Mouse (Mus musculus): ENCODE results near the gene Rilp. TPM values are rescaled to one million over a fixed set of nuclear protein-coding genes. Genes with fewer than 3 reads are reported as not detected.
A peak's percentile ranks its signal among the peaks of the same experiment; 100 is the strongest.

The Rilp gene
- total RNA-seq, 2 experiments from 2014 or later = 1.8 to 1.9 TPM

- intact Hi-C loops (cut with DNase I) = loop anchor here (5.0 kb wide), 1 partner anchor 40 kb away; no protein-coding TSS in a partner anchor
- peak; percentile 32 for DNase-seq
Observed at GRCm38 (mm10) chr11:75532340-75533277, 22.7 kb downstream of the Rilp start.

GRCm38 (mm10) chr11:75533314-75534015 lies 23.6 kb downstream of the Rilp start:
- intact Hi-C loops (cut with DNase I) = loop anchor here (5.0 kb wide), 1 partner anchor 39 kb away; no protein-coding TSS in a partner anchor
- DNase-seq = no peak

- no peak for DNase-seq
- intact Hi-C loops (cut with DNase I) = loop anchor here (5.0 kb wide), 1 partner anchor 38 kb away; no protein-coding TSS in a partner anchor
Observed at GRCm38 (mm10) chr11:75534286-75535033, 24.6 kb downstream of the Rilp start.

- no peak for DNase-seq
- intact Hi-C loops (cut with DNase I) = no loop called here
Observed at GRCm38 (mm10) chr11:75535106-75535795, 25.4 kb downstream of the Rilp start.

GRCm38 (mm10) chr11:75536255-75537024 lies 26.5 kb downstream of the Rilp start:
- intact Hi-C loops (cut with DNase I) = no loop called here
- no peak for DNase-seq

GRCm38 (mm10) chr11:75537025-75537414 lies 27.1 kb downstream of the Rilp start:
- DNase-seq = no peak
- intact Hi-C loops (cut with DNase I) = no loop called here

- intact Hi-C loops (cut with DNase I) = no loop called here
- DNase-seq = no peak
Observed at GRCm38 (mm10) chr11:75537491-75538183, 27.7 kb downstream of the Rilp start.

GRCm38 (mm10) chr11:75538184-75538969 lies 28.5 kb downstream of the Rilp start:
- intact Hi-C loops (cut with DNase I) = no loop called here
- no peak for DNase-seq

- intact Hi-C loops (cut with DNase I) = no loop called here
- DNase-seq = no peak
Observed at GRCm38 (mm10) chr11:75538970-75539299, 29.0 kb downstream of the Rilp start.

- DNase-seq = no peak
- intact Hi-C loops (cut with DNase I) = no loop called here
Observed at GRCm38 (mm10) chr11:75540209-75540608, 30.3 kb downstream of the Rilp start.

- intact Hi-C loops (cut with DNase I) = no loop called here
- DNase-seq = no peak
Observed at GRCm38 (mm10) chr11:75540710-75541581, 31.1 kb downstream of the Rilp start.

- intact Hi-C loops (cut with DNase I) = no loop called here
- no peak for DNase-seq
Observed at GRCm38 (mm10) chr11:75544713-75545112, 34.8 kb downstream of the Rilp start.

GRCm38 (mm10) chr11:75546057-75546456 lies 36.2 kb downstream of the Rilp start:
- no peak for DNase-seq
- intact Hi-C loops (cut with DNase I) = no loop called here

- no peak for DNase-seq
- intact Hi-C loops (cut with DNase I) = no loop called here
Observed at GRCm38 (mm10) chr11:75549658-75550111, 39.8 kb downstream of the Rilp start.

- intact Hi-C loops (cut with DNase I) = no loop called here
- DNase-seq = no peak
Observed at GRCm38 (mm10) chr11:75550200-75550946, 40.5 kb downstream of the Rilp start.

GRCm38 (mm10) chr11:75551321-75551720 lies 41.4 kb downstream of the Rilp start:
- intact Hi-C loops (cut with DNase I) = no loop called here
- no peak for DNase-seq

Measured in left cerebral cortex, postnatal 4 days (tissue).